Mouse (Mus musculus) CH12.LX (cell line): ENCODE measurements around the gene Gm45753.
"Not testable (repeated sequence)": the region's sequence is repeated elsewhere in the genome, so short reads cannot be mapped to it uniquely, and the experiment has no call there.

Experiments
- CTCF ChIP-seq, 2 experiments: IDR thresholded peaks in 1 of 2; conservative IDR thresholded peaks in 1 of 2; 2 replicates each; pipeline ENCODE4 v1.5.1; 2011 to 2012; ENCODE audit warnings: low read depth in 2 of 2, low read length in 2 of 2, improper control_type of control experiment in 1 of 2, inconsistent platforms in 1 of 2, mild to moderate bottlenecking in 1 of 2, moderate library complexity in 1 of 2
- EP300 ChIP-seq: IDR thresholded peaks from 2 replicates; pipeline ENCODE4 v1.6.1; 2011; ENCODE audit warnings: low read length, improper control_type of control experiment
- IRF4 ChIP-seq: IDR thresholded peaks from 2 replicates; pipeline ENCODE4 v1.6.1; 2014; ENCODE audit warnings: low read depth, mild to moderate bottlenecking, inconsistent platforms, low read length, improper control_type of control experiment
- MXI1 ChIP-seq: IDR thresholded peaks from 2 replicates; pipeline ENCODE4 v1.6.1; 2011; ENCODE audit warnings: mild to moderate bottlenecking, low read depth, low read length, improper control_type of control experiment
- MYC ChIP-seq: IDR thresholded peaks from 2 replicates; pipeline ENCODE4 v1.6.1; 2011; ENCODE audit warnings: low read depth, mild to moderate bottlenecking, improper control_type of control experiment, low read length
- NRF1 ChIP-seq: IDR thresholded peaks from 2 replicates; pipeline ENCODE4 v1.6.1; 2014; ENCODE audit warnings: low read depth, mild to moderate bottlenecking, inconsistent platforms, low read length, improper control_type of control experiment, moderate library complexity
- POLR2A ChIP-seq: IDR thresholded peaks from 2 replicates; pipeline ENCODE4 v1.6.1; 2011; ENCODE audit warnings: low read depth, mild to moderate bottlenecking, improper control_type of control experiment, low read length

- TF ChIP-seq CTCF (conservative IDR thresholded peaks at IDR 0.05 in 1 of 2, IDR thresholded peaks at IDR 0.05 in 1 of 2; ENCODE audit: low read depth in 2 of 2, low read length in 2 of 2); NRF1; MXI1; POLR2A; IRF4; EP300; MYC: not testable (repeated sequence)
Measured at GRCm38 (mm10) chr8:45327076-45327475, 18.8 kb upstream of the Gm45753 start.
